Mouse (Mus musculus) lung, adult 10 weeks (tissue): Measurements from ENCODE around the gene Ddx28. TPM values are rescaled to one million over a fixed set of nuclear protein-coding genes. Genes with fewer than 3 reads are reported as not detected.

Experiments used
- polyA plus RNA-seq: library from polyadenylated mRNA; stranded (reverse); fragments of 350-450 nt; fragmentation: Illumina TruSeq; extraction: RNeasy Lipid Tissue Mini Kit (QIAGEN cat#74804); gene quantifications from one replicate; pipeline ENCODE4 v1.2.3, GENCODE M21; 2014; ENCODE audit warnings: low read depth, low replicate concordance; ENCODE audit not compliant: insufficient read depth

Ddx28 gene
- polyA plus RNA-seq = 4.4 TPM

GRCm38 (mm10) chr8:106011643-106011986 lies at the start of gene Ddx28:
Gene Ddx28, minus strand, starts transcription at chr8:106011882.

GRCm38 (mm10) chr8:106058731-106059612 lies 47.3 kb upstream of the Ddx28 start, which contains the start of gene Nfatc3:
Gene Nfatc3, plus strand, starts transcription at chr8:106058840.

DNA sequence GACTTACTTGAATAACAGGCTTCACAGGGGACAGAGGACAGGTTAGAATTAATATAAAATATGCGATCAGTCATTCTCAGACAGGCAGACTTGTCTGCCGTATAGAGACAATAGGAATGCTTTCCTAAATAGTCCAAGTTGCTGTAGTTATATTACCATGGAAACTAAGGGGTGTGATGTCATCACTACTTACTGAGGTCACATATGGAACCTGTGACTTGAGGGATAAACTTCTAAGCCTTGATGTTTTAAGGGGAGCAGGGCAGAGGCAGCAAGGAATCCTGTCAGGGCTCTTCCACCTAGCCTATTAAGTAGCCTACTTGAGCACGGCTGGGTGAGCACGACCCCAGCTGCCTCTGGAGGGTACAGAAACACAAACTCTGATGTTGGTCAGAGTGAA lies 5.8 kb downstream of the Ddx28 start, which contains the start of gene Dpep2nb:
Gene Dpep2nb (minus strand): TSS at position 101 of the 400 bp plus-strand sequence.

DNA sequence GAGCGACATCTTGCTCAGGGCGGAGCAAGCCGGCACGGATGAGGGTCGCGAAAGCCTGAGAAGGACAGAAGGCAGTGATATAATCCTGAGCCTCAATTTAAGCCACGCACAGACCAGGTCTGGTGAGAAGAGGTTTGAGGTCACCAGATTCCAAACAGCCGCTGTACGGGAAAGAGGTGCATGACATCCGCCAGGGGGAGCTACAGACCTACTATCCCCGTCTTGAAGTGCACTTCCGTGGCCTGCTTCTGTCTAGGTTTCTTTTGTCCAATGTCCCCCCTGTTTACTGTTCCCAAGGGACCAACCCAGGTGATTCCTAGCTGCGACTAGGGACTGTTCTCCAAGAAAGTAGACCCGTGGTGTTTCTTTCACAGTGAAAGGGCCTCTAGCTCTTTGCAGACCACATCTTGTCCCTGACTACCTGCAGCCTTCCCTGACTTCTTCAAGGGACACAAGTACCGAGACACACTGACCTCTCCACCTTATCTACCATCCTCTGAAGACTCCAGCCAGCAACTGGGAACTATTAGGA lies 20.8 kb downstream of the Ddx28 start, which contains the start of gene Dus2:
Gene Dus2 (plus strand): TSS at position 482 of the 532 bp plus-strand sequence.

GRCm38 (mm10) chr8:105979325-105979724 lies 32.4 kb downstream of the Ddx28 start, which contains the start of gene Dpep3:
Gene Dpep3, minus strand, starts transcription at chr8:105979429.

DNA sequence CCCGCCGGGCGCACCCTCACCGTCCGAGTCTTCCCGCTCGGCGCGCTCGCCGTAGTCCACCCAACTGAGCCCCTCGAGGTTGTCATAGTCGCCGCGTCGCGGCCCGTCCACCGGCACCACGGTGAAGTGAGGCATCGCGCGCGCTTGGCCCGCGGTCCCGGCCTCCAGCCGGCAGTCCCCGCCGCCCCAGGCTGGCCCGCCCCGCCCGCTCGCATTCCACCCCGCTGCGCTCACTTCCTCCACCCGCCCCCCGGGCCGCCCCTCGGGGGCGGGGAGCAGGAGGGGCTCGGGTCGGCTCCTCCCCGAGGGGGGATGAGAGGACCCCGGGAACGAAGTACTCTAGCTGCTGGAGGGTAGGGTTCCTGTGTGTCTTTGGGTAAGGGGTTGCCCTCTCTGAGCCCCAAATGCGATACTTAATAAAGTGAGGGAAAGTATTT lies 45.8 kb downstream of the Ddx28 start, which contains the start of gene Slc12a4:
Gene Slc12a4 (minus strand): TSS at position 193 of the 437 bp plus-strand sequence.

Other genes with a start within 250 kb of the Ddx28 start
- gene Ranbp10, start 184.5 kb downstream of the Ddx28 start, polyA plus RNA-seq = 7.8 TPM
- 3.0 TPM for gene Tsnaxip1, start 184.2 kb downstream of the Ddx28 start, polyA plus RNA-seq
- 8.7 TPM for gene Cenpt, start 158.6 kb downstream of the Ddx28 start, polyA plus RNA-seq
- 29.0 TPM for gene Thap11, start 156.8 kb downstream of the Ddx28 start, polyA plus RNA-seq
- 73.5 TPM for gene Nutf2, start 151.3 kb downstream of the Ddx28 start, polyA plus RNA-seq
- 11.8 TPM for gene Edc4, start 131.0 kb downstream of the Ddx28 start, polyA plus RNA-seq
- 0.93 TPM for gene Nrn1l, start 118.3 kb downstream of the Ddx28 start, polyA plus RNA-seq
- gene Pskh1, start 111.4 kb downstream of the Ddx28 start, polyA plus RNA-seq = 11.8 TPM
- gene Ctrl, start 78.0 kb downstream of the Ddx28 start, polyA plus RNA-seq = 0.77 TPM
- gene Psmb10, start 73.4 kb downstream of the Ddx28 start, polyA plus RNA-seq = 150 TPM
- 1.00 TPM for gene Lcat, start 68.5 kb downstream of the Ddx28 start, polyA plus RNA-seq
- 21.9 TPM for gene Slc12a4, start 45.8 kb downstream of the Ddx28 start, polyA plus RNA-seq
- gene Dpep3, start 32.5 kb downstream of the Ddx28 start, polyA plus RNA-seq = not detected
- 7.0 TPM for gene Dus2, start 20.5 kb downstream of the Ddx28 start, polyA plus RNA-seq
- gene Dpep2nb, start 5.9 kb downstream of the Ddx28 start, polyA plus RNA-seq = not detected
- gene Nfatc3, start 47.0 kb upstream of the Ddx28 start, polyA plus RNA-seq = 10.7 TPM
- gene Esrp2, start 125.1 kb upstream of the Ddx28 start, polyA plus RNA-seq = 11.1 TPM
- gene Pla2g15, start 138.5 kb upstream of the Ddx28 start, polyA plus RNA-seq = 26.8 TPM
- 6.6 TPM for gene Slc7a6, start 157.0 kb upstream of the Ddx28 start, polyA plus RNA-seq
- gene Slc7a6os, start 199.1 kb upstream of the Ddx28 start, polyA plus RNA-seq = 24.3 TPM
- 9.5 TPM for gene Prmt7, start 199.1 kb upstream of the Ddx28 start, polyA plus RNA-seq